Mouse (Mus musculus): Measurements from ENCODE around the gene Yipf6. TPM values are rescaled to one million over a fixed set of nuclear protein-coding genes. Genes with fewer than 3 reads are reported as not detected.

Gene Yipf6
- 10 to 100 TPM; 28.4 to 34.5 TPM for total RNA-seq (2023)

GRCm38 (mm10) chrX:98936101-98936500, at the start of gene Yipf6:
Gene Yipf6 (plus strand): TSS chrX:98936316.

GRCm38 (mm10) chrX:98890406-98891116, 45.6 kb upstream of the Yipf6 start, which contains the start of gene Ophn1:
Gene Ophn1 (minus strand): TSS chrX:98891025.

Other genes starting within 250 kb of the Yipf6 start
- gene Ophn1, start 45.3 kb upstream of the Yipf6 start, total RNA-seq (2023) = 1 to 10 TPM in 1 of 2 experiments, not detected in 1; 1.6 TPM
- 1 to 10 TPM in 1 of 2 experiments, under 1 TPM in 1; 0.47 to 1.1 TPM for gene Stard8, start 66.9 kb downstream of the Yipf6 start, total RNA-seq (2023)
- 1 to 10 TPM; 2.4 to 2.5 TPM for gene Efnb1, start 199.8 kb downstream of the Yipf6 start, total RNA-seq (2023)

All from T-cell, adult 66 days (primary cell).